Mouse (Mus musculus) CH12.LX (cell line): ENCODE measurements around the gene Pcnx4. TPM values are rescaled to one million over a fixed set of nuclear protein-coding genes. Genes with fewer than 3 reads are reported as not detected.

Experiments
- DNase-seq: peaks from one replicate; pipeline ENCODE4 v3.0.0-alpha.2; 2013; ENCODE audit errors: extremely low read depth
- H3K27ac ChIP-seq: 2 replicates; pipeline ENCODE4 v1.5.1; 2012; ENCODE audit warnings: low read depth, mild to moderate bottlenecking, control low read depth, moderate library complexity; ENCODE audit not compliant: insufficient read depth
- H3K27me3 ChIP-seq: replicated peaks from 2 replicates; pipeline ENCODE3; 2012; ENCODE audit warnings: inconsistent platforms
- H3K36me3 ChIP-seq, 2 experiments: replicated peaks in 1 of 2; 2 replicates each; pipeline versions ENCODE3 to v1.6.1; 2012; ENCODE audit warnings: inconsistent platforms in 1 of 2, low read length in 1 of 2, mild to moderate bottlenecking in 1 of 2, mixed read lengths in 1 of 2, moderate library complexity in 1 of 2; ENCODE audit not compliant: control insufficient read depth in 1 of 2, insufficient read depth in 1 of 2
- H3K4me1 ChIP-seq, 2 experiments: 2 replicates each; pipeline ENCODE4 v1.6.1; 2012; ENCODE audit warnings: inconsistent platforms in 1 of 2, moderate library complexity in 1 of 2; ENCODE audit not compliant: insufficient read depth in 2 of 2, control insufficient read depth in 1 of 2
- H3K4me2 ChIP-seq: 2 replicates; pipeline ENCODE4 v1.6.1; 2012; ENCODE audit warnings: low read depth, mild to moderate bottlenecking, control low read depth; ENCODE audit not compliant: poor library complexity, insufficient read depth, severe bottlenecking
- H3K4me3 ChIP-seq, 3 experiments: fragments of 150-350 bp in 1 of 3; sonication (generic) in 1 of 3; replicated peaks in 1 of 3; 2 replicates each; pipeline versions ENCODE3 to v1.5.1; 2011 to 2012; ENCODE audit warnings: low read depth in 2 of 3, low read length in 2 of 3, mild to moderate bottlenecking in 2 of 3, moderate library complexity in 2 of 3, control low read depth in 1 of 3, improper control_type of control experiment in 1 of 3, inconsistent platforms in 1 of 3, mixed read lengths in 1 of 3; ENCODE audit not compliant: poor library complexity in 1 of 3
- H3K79me2 ChIP-seq: replicated peaks from 2 replicates; pipeline ENCODE4 v1.6.1; 2012; ENCODE audit warnings: mild to moderate bottlenecking, moderate library complexity; ENCODE audit not compliant: control insufficient read depth, poor library complexity, insufficient read depth, severe bottlenecking; ENCODE audit errors: extremely low read depth
- H3K9ac ChIP-seq: 2 replicates; pipeline ENCODE4 v1.6.1; 2012; ENCODE audit warnings: low read depth, mild to moderate bottlenecking, control low read depth, moderate library complexity; ENCODE audit not compliant: insufficient read depth
- H3K9me3 ChIP-seq: replicated peaks from 2 replicates; pipeline ENCODE3; 2012; ENCODE audit warnings: low read length, inconsistent platforms, mixed read lengths
- BHLHE40 ChIP-seq: IDR thresholded peaks from 2 replicates; pipeline ENCODE4 v1.6.1; 2011; ENCODE audit warnings: mild to moderate bottlenecking, low read depth, low read length, improper control_type of control experiment
- CHD1 ChIP-seq: IDR thresholded peaks from 2 replicates; pipeline ENCODE4 v1.6.1; 2012; ENCODE audit warnings: low read depth, low read length, improper control_type of control experiment, inconsistent platforms
- ELF1 ChIP-seq: IDR thresholded peaks from 2 replicates; pipeline ENCODE4 v1.6.1; 2014; ENCODE audit warnings: low read depth, mild to moderate bottlenecking, inconsistent platforms, low read length, improper control_type of control experiment
- EP300 ChIP-seq: IDR thresholded peaks from 2 replicates; pipeline ENCODE4 v1.6.1; 2011; ENCODE audit warnings: low read length, improper control_type of control experiment
- ETS1 ChIP-seq: conservative IDR thresholded peaks from 2 replicates; pipeline ENCODE4 v1.6.1; 2012; ENCODE audit warnings: low read depth, mild to moderate bottlenecking, inconsistent platforms, low read length, improper control_type of control experiment, moderate library complexity
- HCFC1 ChIP-seq: IDR thresholded peaks from 2 replicates; pipeline ENCODE4 v1.6.1; 2012; ENCODE audit warnings: low read depth, mild to moderate bottlenecking, inconsistent platforms, low read length, improper control_type of control experiment
- IRF4 ChIP-seq: IDR thresholded peaks from 2 replicates; pipeline ENCODE4 v1.6.1; 2014; ENCODE audit warnings: low read depth, mild to moderate bottlenecking, inconsistent platforms, low read length, improper control_type of control experiment
- JUN ChIP-seq: IDR thresholded peaks from 2 replicates; pipeline ENCODE4 v1.6.1; 2011; ENCODE audit warnings: low read depth, mild to moderate bottlenecking, low read length, improper control_type of control experiment, moderate library complexity; ENCODE audit not compliant: insufficient read depth
- JUND ChIP-seq: conservative IDR thresholded peaks from 2 replicates; pipeline ENCODE4 v1.6.1; 2011; ENCODE audit warnings: low read depth, low read length, improper control_type of control experiment
- MEF2A ChIP-seq: IDR thresholded peaks from 2 replicates; pipeline ENCODE4 v1.6.1; 2014; ENCODE audit warnings: low read depth, mild to moderate bottlenecking, inconsistent platforms, low read length, improper control_type of control experiment, borderline replicate concordance
- MXI1 ChIP-seq: IDR thresholded peaks from 2 replicates; pipeline ENCODE4 v1.6.1; 2011; ENCODE audit warnings: mild to moderate bottlenecking, low read depth, low read length, improper control_type of control experiment
- NRF1 ChIP-seq: IDR thresholded peaks from 2 replicates; pipeline ENCODE4 v1.6.1; 2014; ENCODE audit warnings: low read depth, mild to moderate bottlenecking, inconsistent platforms, low read length, improper control_type of control experiment, moderate library complexity
- PAX5 ChIP-seq: IDR thresholded peaks from 2 replicates; pipeline ENCODE4 v1.6.1; 2012; ENCODE audit warnings: low read length, inconsistent platforms, mixed read lengths
- POLR2A ChIP-seq: IDR thresholded peaks from 2 replicates; pipeline ENCODE4 v1.6.1; 2011; ENCODE audit warnings: low read depth, mild to moderate bottlenecking, improper control_type of control experiment, low read length
- RCOR1 ChIP-seq: conservative IDR thresholded peaks from 2 replicates; pipeline ENCODE4 v1.6.1; 2012; ENCODE audit warnings: low read depth, mild to moderate bottlenecking, inconsistent platforms, low read length, improper control_type of control experiment
- SMC3 ChIP-seq: IDR thresholded peaks from 2 replicates; pipeline ENCODE4 v1.6.1; 2011; ENCODE audit warnings: low read depth, low read length, improper control_type of control experiment
- TBP ChIP-seq: conservative IDR thresholded peaks from 2 replicates; pipeline ENCODE4 v1.6.1; 2011; ENCODE audit warnings: low read depth, low read length, improper control_type of control experiment
- TCF12 ChIP-seq: IDR thresholded peaks from 2 replicates; pipeline ENCODE4 v1.6.1; 2014; ENCODE audit warnings: low read depth, mild to moderate bottlenecking, inconsistent platforms, low read length, improper control_type of control experiment
- UBTF ChIP-seq: IDR thresholded peaks from 2 replicates; pipeline ENCODE4 v1.6.1; 2012; ENCODE audit warnings: low read depth, mild to moderate bottlenecking, inconsistent platforms, low read length, improper control_type of control experiment, moderate library complexity
- USF1 ChIP-seq: IDR thresholded peaks from 2 replicates; pipeline ENCODE4 v1.6.1; 2014; ENCODE audit warnings: low read depth, mild to moderate bottlenecking, inconsistent platforms, low read length, improper control_type of control experiment
- USF2 ChIP-seq: conservative IDR thresholded peaks from 2 replicates; pipeline ENCODE4 v1.6.1; 2011; ENCODE audit warnings: low read depth, low read length, improper control_type of control experiment
- ZC3H11A ChIP-seq: IDR thresholded peaks from 2 replicates; pipeline ENCODE4 v1.6.1; 2012; ENCODE audit warnings: low read depth, mild to moderate bottlenecking, inconsistent platforms, low read length, improper control_type of control experiment
- ZKSCAN1 ChIP-seq: IDR thresholded peaks from 2 replicates; pipeline ENCODE4 v1.6.1; 2012; ENCODE audit warnings: low read depth, inconsistent platforms, low read length, improper control_type of control experiment, borderline replicate concordance
- ZNF384 ChIP-seq: IDR thresholded peaks from 2 replicates; pipeline ENCODE4 v1.6.1; 2012; ENCODE audit warnings: low read depth, low read length, improper control_type of control experiment, inconsistent platforms
- dilution Hi-C: fragments of 300-500 bp; cut with MboI; formaldehyde crosslinking; loops from 2 replicates; pipeline ENCODE4 v1.14.3; 2020; ENCODE audit warnings: low sequenced_read_pairs; ENCODE audit not compliant: extremely low pct_unique_long_range_greater_than_20kb, extremely low pct_ligation_motif_present
- in situ Hi-C: fragments of 300-500 bp; cut with MboI; formaldehyde crosslinking; loops from 3 replicates; pipeline ENCODE4 v1.14.3; 2019; ENCODE audit warnings: low sequenced_read_pairs, low pct_ligation_motif_present, low pct_unique_long_range_greater_than_20kb, mixed read lengths
- polyA plus RNA-seq: library from polyadenylated mRNA; unstranded; fragments of >175 nt; gene quantifications from 2 replicates; pipeline ENCODE4 v1.2.1, GENCODE M21; 2012; ENCODE audit warnings: low read depth; ENCODE audit not compliant: insufficient read length
- total RNA-seq, 2 experiments: library from RNA; depleted of rRNA; stranded (reverse); fragments of 300-350 nt in 1 of 2; fragments of >200 nt in 1 of 2; gene quantifications; 2 replicates each; pipeline ENCODE4 v1.2.3; 2012 to 2014

Gene Pcnx4
- total and polyA plus RNA-seq, 3 experiments = 1.9 to 3.1 (median 2.1) TPM

DNA sequence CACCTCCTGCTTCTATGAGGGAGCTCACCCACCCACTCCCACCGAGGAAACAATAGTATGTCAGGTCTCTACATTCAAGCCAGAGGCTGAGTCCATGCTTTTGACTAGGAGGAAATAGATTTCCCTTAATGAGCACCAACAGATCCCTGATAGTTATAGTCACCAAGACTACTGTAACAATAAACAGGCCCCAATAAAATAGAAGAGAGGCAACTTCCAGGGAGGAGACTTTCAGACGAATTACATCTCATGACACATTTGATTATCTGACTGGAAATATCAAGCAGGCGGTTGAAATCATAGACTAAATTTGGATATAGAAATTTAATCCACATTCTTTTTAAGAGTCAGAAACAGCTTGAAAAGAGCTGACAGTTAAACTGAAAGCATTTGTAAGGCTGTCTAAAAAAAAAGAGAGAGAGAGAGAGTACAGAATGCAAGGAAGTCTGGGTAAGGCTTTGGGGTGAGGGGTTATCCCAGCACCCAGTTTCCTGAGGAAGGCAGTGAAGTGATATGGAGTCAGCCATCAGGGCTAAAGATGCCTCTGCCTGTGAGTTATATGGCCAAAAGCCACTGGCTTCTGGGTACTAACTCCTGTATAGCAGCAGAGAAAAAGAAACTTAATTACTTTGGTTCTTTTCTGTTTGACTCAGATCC lies 45.0 kb upstream of the Pcnx4 start:
- Histone ChIP-seq H3K9me3 (no peaks in the 10 kb centered on the region), H3K4me1 (no peaks in the 10 kb centered on the region), H3K4me3 (no peak overlapping the region), H3K27me3 (no peaks in the 10 kb centered on the region), H3K27ac (no peak overlapping the region), H3K4me2 (no peak overlapping the region), H3K9ac (no peak overlapping the region), H3K79me2 (no peaks in the 10 kb centered on the region), H3K36me3 (no peaks in the 10 kb centered on the region)
- no peak for TF ChIP-seq JUND
- TF ChIP-seq MEF2A = no peak
- TF ChIP-seq TBP = no peak
- TF ChIP-seq ZC3H11A = no peak
- no peak for TF ChIP-seq RCOR1
- no peak for TF ChIP-seq HCFC1
- no peak for TF ChIP-seq IRF4
- in situ Hi-C loops = no loop called here
- dilution Hi-C loops = no loop called here
- DNase-seq = no peak

DNA sequence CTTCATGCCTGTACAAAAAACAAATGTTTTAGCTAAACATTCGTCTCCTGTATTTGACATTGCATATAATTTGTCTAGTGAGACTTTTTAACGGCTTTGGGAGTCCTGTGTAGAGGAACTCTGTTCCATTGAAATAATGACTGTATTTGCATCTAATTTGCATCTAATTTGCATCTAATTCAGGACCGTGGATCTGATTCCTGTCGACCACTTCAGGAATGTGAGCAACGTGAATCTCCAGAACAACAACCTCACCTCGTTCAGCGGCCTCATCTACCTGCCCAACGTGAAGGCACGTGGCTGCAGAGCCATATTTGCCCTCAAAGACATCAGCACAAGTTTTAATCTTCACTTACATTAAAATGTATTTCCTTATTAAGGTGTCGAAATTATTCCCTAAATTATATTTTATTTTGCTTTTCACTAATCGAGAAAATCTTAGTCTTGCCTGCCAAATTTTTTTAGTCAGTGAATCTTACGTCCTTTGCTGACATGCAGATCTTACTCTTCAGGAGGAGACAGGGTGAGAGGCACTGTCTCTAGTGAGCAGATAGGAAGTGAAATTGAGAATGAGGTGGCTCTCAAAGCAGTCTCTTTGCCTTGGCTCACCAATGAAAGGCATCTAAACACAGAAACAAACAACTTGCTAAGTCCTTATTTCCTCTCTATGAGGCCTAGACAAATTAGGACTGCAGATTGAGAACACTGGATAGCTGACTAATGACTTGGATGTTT lies 39.1 kb upstream of the Pcnx4 start:
- H3K9ac ChIP-seq = no peak overlapping the region
- H3K4me2 ChIP-seq = no peak overlapping the region
- DNase-seq = no peak
- dilution Hi-C loops = no loop called here
- no peak for TF ChIP-seq HCFC1
- TF ChIP-seq PAX5 = no peak
- no peak for TF ChIP-seq ELF1
- no peak for TF ChIP-seq MXI1
- no peak for TF ChIP-seq POLR2A
- TF ChIP-seq USF1 = no peak
- TF ChIP-seq SMC3 = no peak
- TF ChIP-seq ZNF384 = no peak
- no peak for TF ChIP-seq BHLHE40
- no peak for TF ChIP-seq UBTF
- no peak for TF ChIP-seq USF2
- no peak for TF ChIP-seq CHD1
- no peak for TF ChIP-seq EP300
- TF ChIP-seq ETS1 = no peak
- TF ChIP-seq TCF12 = no peak
- no peak for TF ChIP-seq ZKSCAN1
- no peak for TF ChIP-seq NRF1
- no peak for TF ChIP-seq JUN
- H3K4me1 ChIP-seq = no peaks in the 10 kb centered on the region
- H3K27me3 ChIP-seq = no peaks in the 10 kb centered on the region
- no peaks in the 10 kb centered on the region for H3K36me3 ChIP-seq
- no peak overlapping the region for H3K27ac ChIP-seq
- no peak overlapping the region for H3K4me3 ChIP-seq
- H3K79me2 ChIP-seq = no peaks in the 10 kb centered on the region
- no peaks in the 10 kb centered on the region for H3K9me3 ChIP-seq
- in situ Hi-C loops = no loop called here
